Mouse (Mus musculus): ENCODE results near the gene Grid2. TPM values are rescaled to one million over a fixed set of nuclear protein-coding genes. Genes with fewer than 3 reads are reported as not detected.

Grid2 gene
- total and polyA plus RNA-seq, 3 experiments: not detected

DNA sequence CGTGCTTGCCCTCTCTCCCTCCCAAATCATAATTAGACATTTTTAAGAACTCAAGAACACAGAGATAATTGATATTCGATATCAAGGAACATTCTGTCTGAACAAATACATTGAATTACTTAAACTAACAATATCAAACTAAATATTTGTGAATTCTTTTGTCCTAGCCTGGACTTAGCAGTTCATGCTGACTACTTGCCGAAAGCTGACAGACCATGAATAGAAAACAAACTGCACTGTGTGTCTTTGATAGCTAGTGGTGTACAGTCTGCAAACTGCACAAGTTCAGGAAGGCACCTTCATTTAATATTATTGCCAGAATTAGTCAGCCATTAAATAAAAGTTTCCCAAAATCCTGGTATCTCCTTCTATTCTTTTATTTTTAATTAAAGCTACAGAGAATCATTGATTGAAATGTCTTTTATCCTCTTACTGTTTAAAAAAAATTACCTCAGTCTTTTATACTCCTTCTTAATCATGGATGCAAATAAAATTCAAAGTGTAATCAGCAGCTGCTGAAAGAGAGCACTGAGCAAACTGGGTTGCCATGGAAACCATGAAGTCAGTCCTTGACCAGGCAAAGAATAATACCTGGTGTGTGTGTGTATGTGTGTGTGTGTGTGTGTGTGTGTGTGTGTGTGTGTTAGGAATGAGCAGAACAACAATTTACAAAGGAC is 621.5 kb downstream of the Grid2 start:
- no peaks in the 10 kb centered on the region for H3K9me3 ChIP-seq (replicated peaks; ENCODE audit: insufficient read depth, low read length)
- no peaks in the 10 kb centered on the region for H3K27me3 ChIP-seq (ENCODE audit: control insufficient read depth in 1 of 2, insufficient read depth in 2 of 2, low read length in 2 of 2)
- TF ChIP-seq ZMIZ1 (IDR thresholded peaks at IDR 0.05; ENCODE audit: low read depth, low read length) (no peak), HCFC1 (IDR thresholded peaks at IDR 0.05; ENCODE audit: low read depth, low read length) (no peak), CHD2 (IDR thresholded peaks at IDR 0.05; ENCODE audit: low read length) (no peak), NRF1 (IDR thresholded peaks at IDR 0.05; ENCODE audit: insufficient read depth, low read depth, low read length, poor library complexity, severe bottlenecking) (no peak), TBP (IDR thresholded peaks at IDR 0.05; ENCODE audit: low read depth, low read length) (no peak)
- no peak overlapping the region for H3K9ac ChIP-seq (ENCODE audit: control insufficient read depth, low read depth, low read length, poor library complexity, severe bottlenecking)
- no peaks in the 10 kb centered on the region for H3K79me2 ChIP-seq (ENCODE audit: control insufficient read depth, insufficient read depth, low read length, poor library complexity)
- no peak overlapping the region for H3K4me3 ChIP-seq (ENCODE audit: control insufficient read depth in 1 of 2, insufficient read depth in 1 of 2, low read depth in 2 of 2, low read length in 2 of 2)
- no peaks in the 10 kb centered on the region for H3K4me1 ChIP-seq (ENCODE audit: control insufficient read depth in 1 of 2, insufficient read depth in 2 of 2, low read length in 2 of 2)
- no peak for DNase-seq (ENCODE audit: low read depth, low spot score)
- no peaks in the 10 kb centered on the region for H3K36me3 ChIP-seq (ENCODE audit: control insufficient read depth in 1 of 2, insufficient read depth in 2 of 2, low read length in 2 of 2)
- no peak overlapping the region for H3K27ac ChIP-seq (ENCODE audit: control insufficient read depth, low read depth, low read length)

DNA sequence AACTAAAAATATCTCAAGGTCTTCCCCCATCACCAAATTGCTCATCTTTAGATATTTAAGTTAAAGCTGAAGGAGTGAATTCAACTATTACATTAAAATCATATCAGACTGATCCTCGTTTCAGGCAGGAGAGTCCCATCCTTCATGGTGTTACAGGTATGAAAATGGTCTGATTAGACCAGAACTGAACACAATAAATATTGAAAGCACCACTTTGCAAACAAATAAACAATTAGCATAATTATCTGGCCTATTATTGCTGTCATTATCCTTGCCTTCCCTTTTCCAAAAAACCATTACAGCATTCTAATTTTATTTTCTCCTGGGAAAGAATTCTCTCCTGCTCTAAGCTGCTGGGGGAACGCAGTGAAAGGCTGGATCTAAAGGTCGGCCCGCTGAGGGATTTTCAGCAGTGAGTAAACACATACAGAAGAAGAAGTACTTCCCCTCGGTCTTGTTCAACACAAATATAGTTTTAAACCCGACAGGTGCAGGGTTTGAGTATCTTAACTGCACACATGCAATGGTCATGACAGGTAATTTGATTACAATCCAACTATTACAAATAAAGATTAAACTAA is 622.2 kb downstream of the Grid2 start:
- TF ChIP-seq RCOR1 (IDR thresholded peaks at IDR 0.05; ENCODE audit: low read depth, low read length) (no peak), MYB (IDR thresholded peaks at IDR 0.05; ENCODE audit: low read depth, low read length) (no peak), MAX (IDR thresholded peaks at IDR 0.05; ENCODE audit: low read length) (no peak), USF1 (IDR thresholded peaks at IDR 0.05; ENCODE audit: low read depth, low read length) (no peak), POLR2AphosphoS2 (IDR thresholded peaks at IDR 0.05; ENCODE audit: low read length) (no peak), MEF2A (IDR thresholded peaks at IDR 0.05; ENCODE audit: extremely low read depth, insufficient replicate concordance, low read depth, low read length, poor library complexity, severe bottlenecking) (no peak), EP300 (IDR thresholded peaks at IDR 0.05; ENCODE audit: low read depth in 1 of 2, low read length in 2 of 2) (no peak), GABPA (IDR thresholded peaks at IDR 0.05; ENCODE audit: low read depth, low read length) (no peak)
- Histone ChIP-seq H3K27ac (ENCODE audit: control insufficient read depth, low read depth, low read length) (no peak overlapping the region), H3K9me3 (replicated peaks; ENCODE audit: insufficient read depth, low read length) (no peaks in the 10 kb centered on the region), H3K4me3 (ENCODE audit: control insufficient read depth in 1 of 2, insufficient read depth in 1 of 2, low read depth in 2 of 2, low read length in 2 of 2) (no peak overlapping the region), H3K79me2 (ENCODE audit: control insufficient read depth, insufficient read depth, low read length, poor library complexity) (no peaks in the 10 kb centered on the region), H3K4me1 (ENCODE audit: control insufficient read depth in 1 of 2, insufficient read depth in 2 of 2, low read length in 2 of 2) (no peaks in the 10 kb centered on the region), H3K36me3 (ENCODE audit: control insufficient read depth in 1 of 2, insufficient read depth in 2 of 2, low read length in 2 of 2) (no peaks in the 10 kb centered on the region), H3K9ac (ENCODE audit: control insufficient read depth, low read depth, low read length, poor library complexity, severe bottlenecking) (no peak overlapping the region), H3K27me3 (ENCODE audit: control insufficient read depth in 1 of 2, insufficient read depth in 2 of 2, low read length in 2 of 2) (no peaks in the 10 kb centered on the region)
- DNase-seq (ENCODE audit: low read depth, low spot score): no peak

DNA sequence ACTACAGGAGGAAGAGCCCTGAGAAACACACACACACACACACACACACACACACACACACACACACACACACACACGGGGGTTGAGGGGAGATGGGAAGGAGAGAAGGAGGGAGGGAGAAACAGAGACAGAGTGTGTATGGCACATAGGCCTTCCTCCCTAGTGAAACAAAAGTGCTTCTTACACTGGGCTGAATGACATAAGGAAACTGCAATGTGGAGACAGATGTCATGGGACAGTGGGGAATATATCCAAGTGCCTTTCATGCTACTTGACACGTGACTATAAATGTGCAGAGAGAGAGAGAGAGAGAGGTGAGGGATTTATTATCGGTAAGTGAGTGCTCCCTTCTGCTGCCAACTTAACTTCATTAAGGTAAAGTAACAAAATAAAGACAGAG is 639.0 kb downstream of the Grid2 start:
- H3K9ac ChIP-seq (ENCODE audit: control insufficient read depth, low read depth, low read length, poor library complexity, severe bottlenecking): no peak overlapping the region
- no peaks in the 10 kb centered on the region for H3K79me2 ChIP-seq (ENCODE audit: control insufficient read depth, insufficient read depth, low read length, poor library complexity)
- no peaks in the 10 kb centered on the region for H3K36me3 ChIP-seq (ENCODE audit: control insufficient read depth in 1 of 2, insufficient read depth in 2 of 2, low read length in 2 of 2)
- H3K27me3 ChIP-seq (ENCODE audit: control insufficient read depth in 1 of 2, insufficient read depth in 2 of 2, low read length in 2 of 2): no peaks in the 10 kb centered on the region
- TF ChIP-seq KAT2A (conservative IDR thresholded peaks at IDR 0.05; ENCODE audit: low read depth, low read length) (no peak), JUND (IDR thresholded peaks at IDR 0.05; ENCODE audit: low read depth, low read length) (no peak), SMC3 (IDR thresholded peaks at IDR 0.05; ENCODE audit: low read depth, low read length) (no peak), TBP (IDR thresholded peaks at IDR 0.05; ENCODE audit: low read depth, low read length) (no peak), ZC3H11A (IDR thresholded peaks at IDR 0.05; ENCODE audit: low read depth, low read length) (no peak), MXI1 (IDR thresholded peaks at IDR 0.05; ENCODE audit: low read depth, low read length) (no peak), TAL1 (IDR thresholded peaks at IDR 0.05; ENCODE audit: low read length) (no peak), E2F4 (IDR thresholded peaks at IDR 0.05; ENCODE audit: borderline replicate concordance, low read depth, low read length) (no peak), ELF1 (IDR thresholded peaks at IDR 0.05; ENCODE audit: low read depth, low read length) (no peak), USF1 (IDR thresholded peaks at IDR 0.05; ENCODE audit: low read depth, low read length) (no peak), POLR2A (IDR thresholded peaks at IDR 0.05; ENCODE audit: control insufficient read depth in 1 of 2, insufficient read depth in 1 of 2, low read depth in 1 of 2, low read length in 2 of 2, poor library complexity in 1 of 2) (no peak)
- no peak for DNase-seq (ENCODE audit: low read depth, low spot score)
- no peak overlapping the region for H3K4me3 ChIP-seq (ENCODE audit: control insufficient read depth in 1 of 2, insufficient read depth in 1 of 2, low read depth in 2 of 2, low read length in 2 of 2)
- H3K27ac ChIP-seq (ENCODE audit: control insufficient read depth, low read depth, low read length): no peak overlapping the region
- H3K4me1 ChIP-seq (ENCODE audit: control insufficient read depth in 1 of 2, insufficient read depth in 2 of 2, low read length in 2 of 2): no peaks in the 10 kb centered on the region
- H3K9me3 ChIP-seq (replicated peaks; ENCODE audit: insufficient read depth, low read length): no peaks in the 10 kb centered on the region

Measured in MEL (cell line).